Mouse (Mus musculus) forebrain, embryonic 10.5 days (tissue): ENCODE data around the gene Kpna6. TPM values are rescaled to one million over a fixed set of nuclear protein-coding genes. Genes with fewer than 3 reads are reported as not detected.
A peak's percentile ranks its signal among the peaks of the same experiment; 100 is the strongest.

Experiments
- DNase-seq: peaks from one replicate; pipeline ENCODE4 v3.0.0-alpha.2; 2017; ENCODE audit warnings: low spot score; ENCODE audit errors: extremely low spot score
- H3K27ac ChIP-seq: fragments of 300-500 bp; sonication (generic); 2 replicates; pipeline ENCODE4 v1.5.1; 2016; ENCODE audit warnings: mild to moderate bottlenecking
- H3K27me3 ChIP-seq: fragments of 300-500 bp; sonication (generic); 2 replicates; pipeline ENCODE4 v1.6.1; 2016; ENCODE audit warnings: mild to moderate bottlenecking; ENCODE audit not compliant: poor library complexity, severe bottlenecking
- H3K36me3 ChIP-seq: fragments of 300-500 bp; sonication (generic); replicated peaks from 2 replicates; pipeline ENCODE4 v1.6.1; 2016; ENCODE audit warnings: mild to moderate bottlenecking, moderate library complexity
- H3K4me1 ChIP-seq: fragments of 300-500 bp; sonication (generic); 2 replicates; pipeline ENCODE4 v1.6.1; 2016
- H3K4me3 ChIP-seq: fragments of 300-500 bp; sonication (generic); 2 replicates; pipeline ENCODE4 v1.5.1; 2016; ENCODE audit warnings: mild to moderate bottlenecking, moderate library complexity
- H3K9me3 ChIP-seq: fragments of 300-500 bp; sonication (generic); 2 replicates; pipeline ENCODE4 v1.6.1; 2016; ENCODE audit warnings: mild to moderate bottlenecking, moderate library complexity
- WGBS: fragments of 180-500 bp; shearing (Covaris S2); methylation state at CpG from one replicate; pipeline ENCODE4 v1.1.7; 2016; 5-methylcytosine and 5-hydroxymethylcytosine counted together
- microRNA-seq: library from miRNA; unstranded; fragments of <30 nt; microRNA quantifications from one replicate; pipeline ENCODE4, GENCODE M21; 2017
- polyA plus RNA-seq: library from polyadenylated mRNA; unstranded; fragments of >200 nt; fragmentation: Nextera tagmentation; extraction: Ambion mirVana; gene quantifications from 2 replicates; pipeline ENCODE4 v1.2.1, GENCODE M21; 2016

Kpna6 gene
- polyA plus RNA-seq, 1 experiment from 2014 or later: 15.1 TPM

- H3K27me3 ChIP-seq: no peaks in the 10 kb centered on the region
- peaks cover 4% of the 10 kb centered on the region; the same call in 1 of the 2 replicates for H3K4me1 ChIP-seq
- H3K27ac ChIP-seq: 0 out of 2 replicates have a peak overlapping the region, but pooled peaks have one; percentile 51
- WGBS: 41% methylated on average over 7 of the region's 7 CpGs
- peak; percentile 85 for DNase-seq
- H3K36me3 ChIP-seq: peaks cover 69% of the 10 kb centered on the region
- no peaks in the 10 kb centered on the region for H3K9me3 ChIP-seq
- no peak overlapping the region for H3K4me3 ChIP-seq
Measured at GRCm38 (mm10) chr4:129608426-129609025, 64.0 kb downstream of the Kpna6 start.

GRCm38 (mm10) chr4:129600233-129601158, 72.1 kb downstream of the Kpna6 start, which contains the start of the genes Eif3i and Tmem234:
Eif3i (minus strand) TSS chr4:129600648.
Tmem234 (plus strand) TSS chr4:129600668.
- Histone ChIP-seq H3K27me3 (no peaks in the 10 kb centered on the region), H3K4me1 (peaks cover 33% of the 10 kb centered on the region), H3K36me3 (peaks cover 74% of the 10 kb centered on the region), H3K27ac (peak within 1 kb of the TSS; percentile 92), H3K4me3 (peak within 1 kb of the TSS; percentile 98), H3K9me3 (no peaks in the 10 kb centered on the region)
- DNase-seq: peak; percentile 88
- under 1% methylated on average over 74 of the region's 74 CpGs for WGBS

Small RNA genes within 50 kb of the gene (microRNA-seq; reads per million reads assigned to microRNA genes)
- gene Mir7016: not detected

Other genes starting within 250 kb of the Kpna6 start
- 1.4 and 2.2 TPM in 2 replicates for gene Zbtb8b, start 231.9 kb downstream of the Kpna6 start, polyA plus RNA-seq
- gene Bsdc1, start 211.2 kb downstream of the Kpna6 start, polyA plus RNA-seq: 18.0 and 19.5 TPM in 2 replicates
- not detected in 2 replicates for gene Tssk3, start 181.7 kb downstream of the Kpna6 start, polyA plus RNA-seq
- not detected in 2 replicates for gene Fam229a, start 181.6 kb downstream of the Kpna6 start, polyA plus RNA-seq
- gene Marcksl1, start 159.2 kb downstream of the Kpna6 start, polyA plus RNA-seq: 1,441 and 1,446 TPM in 2 replicates
- 294 and 319 TPM in 2 replicates for gene Hdac1, start 130.1 kb downstream of the Kpna6 start, polyA plus RNA-seq
- gene Lck, start 99.1 kb downstream of the Kpna6 start, polyA plus RNA-seq: 13.9 and 15.7 TPM in 2 replicates
- gene Fam167b, start 94.2 kb downstream of the Kpna6 start, polyA plus RNA-seq: 1.2 TPM in 2 replicates
- 298 and 315 TPM in 2 replicates for gene Eif3i, start 72.1 kb downstream of the Kpna6 start, polyA plus RNA-seq
- 224 and 227 TPM in 2 replicates for gene Tmem234, start 72.1 kb downstream of the Kpna6 start, polyA plus RNA-seq
- gene Dcdc2b, start 58.5 kb downstream of the Kpna6 start, polyA plus RNA-seq: 2.0 and 2.2 TPM in 2 replicates
- gene Iqcc, start 53.7 kb downstream of the Kpna6 start, polyA plus RNA-seq: 30.4 and 34.8 TPM in 2 replicates
- gene Ccdc28b, start 48.8 kb downstream of the Kpna6 start, polyA plus RNA-seq: 43.9 and 47.1 TPM in 2 replicates
- 114 and 118 TPM in 2 replicates for gene Txlna, start 31.7 kb downstream of the Kpna6 start, polyA plus RNA-seq
- gene Tmem39b, start 24.1 kb upstream of the Kpna6 start, polyA plus RNA-seq: 15.7 and 20.0 TPM in 2 replicates
- gene Khdrbs1, start 69.5 kb upstream of the Kpna6 start, polyA plus RNA-seq: 148 and 151 TPM in 2 replicates
- 317 and 328 TPM in 2 replicates for gene Ptp4a2, start 138.5 kb upstream of the Kpna6 start, polyA plus RNA-seq